Mouse (Mus musculus) hindbrain, embryonic 11.5 days (tissue): ENCODE measurements around the gene Lgals12. TPM values are rescaled to one million over a fixed set of nuclear protein-coding genes. Genes with fewer than 3 reads are reported as not detected.

Experiments used
- ATAC-seq: fragments of 200-750 bp; cut with Nextera tagmentation; 2 replicates; pipeline ENCODE4 v1.8.0; 2017; ENCODE audit warnings: mild to moderate bottlenecking, moderate TSS enrichment, moderate library complexity; ENCODE audit not compliant: low FRiP score
- DNase-seq: peaks from one replicate; pipeline ENCODE4 v3.0.0-alpha.2; 2015; ENCODE audit warnings: low spot score
- H3K27ac ChIP-seq: fragments of 300-500 bp; sonication (generic); 2 replicates; pipeline ENCODE4 v1.5.1; 2014; ENCODE audit warnings: mild to moderate bottlenecking, low read depth, low read length
- H3K27me3 ChIP-seq: fragments of 300-500 bp; sonication (generic); 2 replicates; pipeline ENCODE4 v1.6.1; 2014; ENCODE audit warnings: mild to moderate bottlenecking, low read length, moderate library complexity, mixed read lengths; ENCODE audit not compliant: control insufficient read depth, insufficient read depth
- H3K36me3 ChIP-seq: fragments of 300-500 bp; sonication (generic); 2 replicates; pipeline ENCODE4 v1.6.1; 2014; ENCODE audit warnings: mild to moderate bottlenecking, low read length, moderate library complexity, mixed read lengths; ENCODE audit not compliant: control insufficient read depth, insufficient read depth
- H3K4me1 ChIP-seq: fragments of 300-500 bp; sonication (generic); replicated peaks from 2 replicates; pipeline ENCODE4 v1.6.1; 2014; ENCODE audit warnings: low read length, mixed read lengths; ENCODE audit not compliant: control insufficient read depth, insufficient read depth
- H3K4me2 ChIP-seq: fragments of 300-500 bp; sonication (generic); replicated peaks from 2 replicates; pipeline ENCODE4 v1.6.1; 2014; ENCODE audit warnings: mild to moderate bottlenecking, low read depth, low read length
- H3K4me3 ChIP-seq: fragments of 300-500 bp; sonication (generic); 2 replicates; pipeline ENCODE4 v1.5.1; 2014; ENCODE audit warnings: low read depth, low read length
- H3K9ac ChIP-seq: fragments of 300-500 bp; sonication (generic); 2 replicates; pipeline ENCODE4 v1.6.1; 2014; ENCODE audit warnings: low read depth, low read length
- H3K9me3 ChIP-seq: fragments of 300-500 bp; sonication (generic); 2 replicates; pipeline ENCODE4 v1.6.1; 2016; ENCODE audit warnings: low read length; ENCODE audit not compliant: control insufficient read depth
- WGBS: fragments of 180-500 bp; shearing (Covaris S2); extraction: QIAGEN DNeasy Blood & Tissue Kit; methylation state at CpG from one replicate; pipeline ENCODE4 v1.1.7; 2014; 5-methylcytosine and 5-hydroxymethylcytosine counted together
- polyA plus RNA-seq: library from polyadenylated mRNA; unstranded; fragments of >200 nt; fragmentation: Nextera tagmentation; extraction: Ambion mirVana; gene quantifications from 2 replicates; pipeline ENCODE4 v1.2.1, GENCODE M21; 2014

Gene Lgals12
- polyA plus RNA-seq, 1 experiment from 2014 or later: 0.26 TPM

- H3K27me3 ChIP-seq: no peaks in the 10 kb centered on the region
- H3K9me3 ChIP-seq: no peaks in the 10 kb centered on the region
- no peaks in the 10 kb centered on the region for H3K36me3 ChIP-seq
- DNase-seq: no peak
- no peak overlapping the region for H3K9ac ChIP-seq
- no peak for ATAC-seq
- WGBS: 83% methylated on average over 5 of the region's 5 CpGs
- H3K4me1 ChIP-seq: no peaks in the 10 kb centered on the region
- no peak overlapping the region for H3K4me3 ChIP-seq
- H3K27ac ChIP-seq: no peak overlapping the region
- H3K4me2 ChIP-seq: no peak overlapping the region
These were observed 37.3 kb downstream of the Lgals12 start for GRCm38 (mm10) chr19:7569650-7570049.

- 58% methylated on average over 3 of the region's 3 CpGs for WGBS
- Histone ChIP-seq H3K9ac (no peak overlapping the region), H3K4me3 (no peak overlapping the region), H3K9me3 (no peaks in the 10 kb centered on the region), H3K4me1 (no peaks in the 10 kb centered on the region), H3K27ac (no peak overlapping the region), H3K4me2 (no peak overlapping the region), H3K36me3 (no peaks in the 10 kb centered on the region), H3K27me3 (no peaks in the 10 kb centered on the region)
- no peak for DNase-seq
- ATAC-seq: no peak
These were observed 38.6 kb downstream of the Lgals12 start for GRCm38 (mm10) chr19:7568364-7568763.

- Histone ChIP-seq H3K4me3 (no peak overlapping the region), H3K27ac (no peak overlapping the region), H3K9ac (no peak overlapping the region), H3K4me2 (no peak overlapping the region), H3K9me3 (no peaks in the 10 kb centered on the region), H3K4me1 (no peaks in the 10 kb centered on the region), H3K36me3 (no peaks in the 10 kb centered on the region), H3K27me3 (no peaks in the 10 kb centered on the region)
- ATAC-seq (no peak), DNase-seq (no peak)
- WGBS: 71% methylated on average over 3 of the region's 3 CpGs
These were observed 40.2 kb downstream of the Lgals12 start for GRCm38 (mm10) chr19:7566826-7567225.

GRCm38 (mm10) chr19:7564457-7564856, 42.5 kb downstream of the Lgals12 start:
- no peak for ATAC-seq
- Histone ChIP-seq H3K27ac (no peak overlapping the region), H3K27me3 (no peaks in the 10 kb centered on the region), H3K9me3 (no peaks in the 10 kb centered on the region), H3K36me3 (no peaks in the 10 kb centered on the region), H3K4me1 (no peaks in the 10 kb centered on the region), H3K4me2 (no peak overlapping the region), H3K4me3 (no peak overlapping the region), H3K9ac (no peak overlapping the region)
- 88% methylated on average over 1 of the region's 1 CpGs for WGBS
- DNase-seq: no peak

- no peaks in the 10 kb centered on the region for H3K4me1 ChIP-seq
- H3K4me3 ChIP-seq: no peak overlapping the region
- no peak for DNase-seq
- H3K9me3 ChIP-seq: no peaks in the 10 kb centered on the region
- H3K36me3 ChIP-seq: no peaks in the 10 kb centered on the region
- 86% methylated on average over 2 of the region's 2 CpGs for WGBS
- H3K27ac ChIP-seq: no peak overlapping the region
- no peaks in the 10 kb centered on the region for H3K27me3 ChIP-seq
- ATAC-seq: no peak
- no peak overlapping the region for H3K4me2 ChIP-seq
- no peak overlapping the region for H3K9ac ChIP-seq
These were observed 43.3 kb downstream of the Lgals12 start for GRCm38 (mm10) chr19:7563676-7564075.

GRCm38 (mm10) chr19:7562601-7563129, 44.3 kb downstream of the Lgals12 start:
- H3K36me3 ChIP-seq: no peaks in the 10 kb centered on the region
- DNase-seq (no peak), ATAC-seq (no peak)
- no peaks in the 10 kb centered on the region for H3K9me3 ChIP-seq
- H3K4me3 ChIP-seq: no peak overlapping the region
- H3K4me2 ChIP-seq: no peak overlapping the region
- peaks cover 2% of the 10 kb centered on the region for H3K4me1 ChIP-seq
- no peak overlapping the region for H3K9ac ChIP-seq
- peaks cover 2% of the 10 kb centered on the region; the same call in 1 of the 2 replicates for H3K27me3 ChIP-seq
- H3K27ac ChIP-seq: no peak overlapping the region
- 84% methylated on average over 10 of the region's 10 CpGs for WGBS

- Histone ChIP-seq H3K36me3 (no peaks in the 10 kb centered on the region), H3K4me3 (no peak overlapping the region), H3K4me2 (no peak overlapping the region), H3K4me1 (peaks cover 3% of the 10 kb centered on the region), H3K27me3 (peaks cover 3% of the 10 kb centered on the region; the same call in 1 of the 2 replicates), H3K9ac (no peak overlapping the region), H3K27ac (no peak overlapping the region), H3K9me3 (no peaks in the 10 kb centered on the region)
- DNase-seq (no peak), ATAC-seq (no peak)
- 71% methylated on average over 3 of the region's 3 CpGs for WGBS
These were observed 45.5 kb downstream of the Lgals12 start for GRCm38 (mm10) chr19:7561456-7561855.

- peaks cover 3% of the 10 kb centered on the region for H3K4me1 ChIP-seq
- no peak overlapping the region for H3K4me3 ChIP-seq
- H3K36me3 ChIP-seq: no peaks in the 10 kb centered on the region
- H3K27ac ChIP-seq: no peak overlapping the region
- no peaks in the 10 kb centered on the region for H3K9me3 ChIP-seq
- no peak overlapping the region for H3K9ac ChIP-seq
- no peak for ATAC-seq
- H3K27me3 ChIP-seq: peaks cover 3% of the 10 kb centered on the region; the same call in 1 of the 2 replicates
- WGBS: 70% methylated on average over 4 of the region's 4 CpGs
- DNase-seq: no peak
- no peak overlapping the region for H3K4me2 ChIP-seq
These were observed 47.0 kb downstream of the Lgals12 start for GRCm38 (mm10) chr19:7559986-7560385.

GRCm38 (mm10) chr19:7558675-7559074, 48.3 kb downstream of the Lgals12 start:
- Histone ChIP-seq H3K9me3 (no peaks in the 10 kb centered on the region), H3K27ac (no peak overlapping the region), H3K4me1 (peaks cover 3% of the 10 kb centered on the region), H3K4me3 (no peak overlapping the region), H3K9ac (no peak overlapping the region), H3K4me2 (no peak overlapping the region), H3K36me3 (no peaks in the 10 kb centered on the region), H3K27me3 (peaks cover 3% of the 10 kb centered on the region; the same call in 1 of the 2 replicates)
- DNase-seq: no peak
- no peak for ATAC-seq
- 83% methylated on average over 4 of the region's 4 CpGs for WGBS
